Mouse (Mus musculus) mouse embryonic stem cell (cell line): Measurements from ENCODE around the gene Rcor3.

Source experiments
- in situ Hi-C, 2 experiments: fragments of 300-500 bp; cut with MboI; formaldehyde crosslinking; loops; 1 replicate in 1 of 2; 3 replicates in 1 of 2; pipeline ENCODE4 v1.14.3; 2019 to 2020; ENCODE audit warnings: low sequenced_read_pairs in 2 of 2, low pct_unique_long_range_greater_than_20kb in 1 of 2, mixed read lengths in 1 of 2; ENCODE audit not compliant: unreplicated experiment in 1 of 2

Rcor3 gene

GRCm38 (mm10) chr1:192078406-192078805, 59.5 kb downstream of the Rcor3 start:
- in situ Hi-C loops = no loop called here

- in situ Hi-C loops = no loop called here
Observed at GRCm38 (mm10) chr1:192076796-192077535, 60.9 kb downstream of the Rcor3 start.

DNA sequence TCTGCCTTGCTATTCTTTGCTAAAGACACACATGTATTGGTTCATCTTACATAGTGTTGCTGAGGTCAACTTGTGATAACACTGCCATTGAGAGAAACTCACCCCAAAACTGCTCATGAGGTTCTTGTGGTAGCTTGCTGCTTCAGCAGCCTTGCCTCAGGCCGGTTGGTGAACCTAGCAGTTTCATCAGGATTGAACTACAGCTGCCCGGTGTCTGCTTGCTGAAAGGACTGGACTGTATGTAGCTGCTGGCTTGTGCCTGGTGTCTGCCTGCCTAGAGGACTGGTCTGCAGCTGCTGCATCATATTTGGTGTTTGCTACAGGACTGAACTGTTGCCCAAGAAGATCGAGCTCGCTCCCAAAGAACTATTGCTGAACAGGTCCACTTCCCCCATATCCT, 61.8 kb downstream of the Rcor3 start:
- in situ Hi-C loops = no loop called here

- in situ Hi-C loops = no loop called here
Observed at GRCm38 (mm10) chr1:192074824-192075223, 63.0 kb downstream of the Rcor3 start.

- in situ Hi-C loops = no loop called here
Observed at GRCm38 (mm10) chr1:192072426-192072825, 65.4 kb downstream of the Rcor3 start.

DNA sequence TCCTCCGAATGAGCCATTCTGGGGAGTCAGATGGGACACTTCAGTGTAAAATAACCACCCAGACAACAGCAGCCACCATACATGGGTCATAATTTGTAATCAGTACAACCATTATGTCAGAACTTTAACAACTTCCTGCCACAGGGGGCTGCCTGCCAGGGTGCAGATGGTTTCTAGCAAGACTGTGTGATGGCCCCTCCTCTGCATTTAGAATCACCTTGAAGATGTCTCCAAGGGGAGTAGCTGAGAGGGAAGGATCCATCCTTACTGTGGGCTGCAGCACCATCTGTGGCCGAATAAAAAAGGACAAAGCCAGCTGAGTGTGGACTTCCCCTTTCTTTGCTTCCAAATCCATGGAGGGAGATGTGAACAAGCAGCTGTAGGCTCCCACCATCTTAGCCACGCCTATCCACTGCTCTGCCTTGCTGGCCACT, 67.2 kb downstream of the Rcor3 start:
- in situ Hi-C loops = no loop called here

DNA sequence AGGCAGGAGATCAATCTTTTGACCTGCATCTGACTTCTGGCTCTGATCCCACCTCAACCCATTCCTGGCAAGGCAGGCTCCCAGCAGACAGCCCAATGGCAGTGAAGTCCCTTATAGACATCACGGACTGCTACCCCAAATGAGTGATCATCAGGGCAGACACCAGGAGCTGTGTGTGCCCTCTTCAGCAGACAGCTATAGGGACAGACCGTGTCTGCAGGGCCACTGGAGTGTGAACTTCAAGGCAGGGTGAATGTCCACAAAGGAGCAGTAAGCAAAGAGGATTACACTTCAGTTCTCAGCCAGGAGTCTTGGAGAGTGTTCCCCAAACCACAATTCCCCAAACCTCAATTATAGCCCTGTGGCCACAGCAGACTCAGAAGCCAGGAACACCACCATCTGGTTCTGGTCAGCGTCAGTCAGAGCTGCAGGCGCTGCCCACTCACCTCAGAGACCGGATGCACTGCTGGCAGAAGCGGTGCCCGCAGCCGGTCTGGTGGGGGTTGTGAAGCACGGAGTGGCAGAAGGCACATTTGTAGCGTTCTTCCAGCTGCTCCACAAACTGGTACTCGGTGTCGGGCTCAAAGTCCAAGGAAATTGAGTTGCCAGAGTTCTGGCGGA, 67.8 kb downstream of the Rcor3 start:
- in situ Hi-C loops = no loop called here

GRCm38 (mm10) chr1:192068188-192068587, 69.7 kb downstream of the Rcor3 start:
- in situ Hi-C loops = no loop called here

GRCm38 (mm10) chr1:192066956-192067355, 70.9 kb downstream of the Rcor3 start:
- in situ Hi-C loops = no loop called here

DNA sequence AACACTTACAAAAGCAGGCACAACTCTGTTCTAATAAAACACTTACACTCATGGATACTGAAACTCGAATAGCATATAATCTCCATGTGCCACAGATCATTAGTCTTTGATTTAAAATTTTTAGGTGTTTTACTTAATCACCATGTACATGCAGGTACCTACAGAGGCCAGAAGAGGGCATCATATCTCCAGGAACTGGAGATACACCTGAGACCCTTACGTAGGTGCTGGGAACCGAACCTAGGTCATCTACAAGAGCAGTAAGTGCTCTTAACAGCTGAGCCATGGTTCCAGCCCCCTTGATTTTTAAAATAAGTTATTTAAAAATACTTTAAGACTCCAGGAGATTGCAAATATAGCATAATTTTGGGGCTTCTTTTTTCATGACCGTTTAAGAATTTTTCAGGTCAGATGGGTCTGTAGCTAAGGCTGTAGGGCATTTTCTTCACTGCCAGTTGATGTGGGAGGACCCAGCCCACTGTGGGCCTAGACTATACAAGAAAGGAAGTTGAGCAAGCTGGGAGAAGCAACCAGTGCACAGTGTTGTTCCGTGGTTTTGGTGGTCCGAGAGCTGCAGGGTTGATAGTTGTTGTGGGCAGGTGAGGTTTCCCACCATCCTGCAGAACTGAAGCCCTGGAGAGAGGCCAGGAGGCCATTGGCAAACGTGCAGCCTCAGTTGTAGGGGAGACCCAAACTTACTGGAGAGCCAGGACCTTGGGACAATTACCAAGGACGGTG, 74.5 kb downstream of the Rcor3 start:
- in situ Hi-C loops = no loop called here

DNA sequence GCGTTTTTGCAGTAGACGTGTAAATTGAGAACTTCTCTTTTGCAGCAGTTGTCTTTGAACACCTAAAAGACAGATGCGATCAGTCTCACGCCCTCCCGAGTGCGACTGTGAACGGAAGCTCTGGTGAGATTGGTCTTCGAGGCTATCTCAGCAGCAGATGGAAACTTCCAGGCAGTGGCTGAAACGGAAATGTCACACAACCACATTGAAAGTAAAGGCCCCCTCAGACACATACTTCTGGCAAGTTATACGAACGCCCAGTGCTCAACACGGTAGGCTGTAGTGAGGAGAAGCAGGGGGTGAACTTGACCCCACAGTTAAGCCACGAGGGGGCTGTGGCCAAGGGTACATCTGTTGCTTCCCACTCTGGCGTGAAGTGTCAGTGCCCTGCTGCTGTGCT, 75.2 kb downstream of the Rcor3 start:
- in situ Hi-C loops = no loop called here

GRCm38 (mm10) chr1:192061666-192062306, 76.1 kb downstream of the Rcor3 start:
- in situ Hi-C loops = no loop called here

- in situ Hi-C loops = no loop called here
Observed at GRCm38 (mm10) chr1:192058911-192059310, 79.0 kb downstream of the Rcor3 start.

DNA sequence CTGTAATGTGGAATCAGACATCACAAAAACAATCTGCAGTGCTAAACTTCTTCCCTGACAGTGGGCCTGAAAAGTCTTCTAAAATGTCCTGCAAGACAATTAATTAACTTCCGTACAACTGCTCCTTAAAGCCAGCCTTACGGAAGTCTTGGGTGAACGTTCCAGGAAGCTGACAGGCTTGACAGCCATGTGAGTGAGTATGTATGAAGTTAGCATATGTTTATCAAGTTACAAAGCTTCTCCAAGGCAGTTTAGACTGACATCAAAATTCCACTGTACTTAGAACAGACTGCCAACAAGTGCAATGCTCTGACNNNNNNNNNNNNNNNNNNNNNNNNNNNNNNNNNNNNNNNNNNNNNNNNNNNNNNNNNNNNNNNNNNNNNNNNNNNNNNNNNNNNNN, 84.1 kb downstream of the Rcor3 start:
- in situ Hi-C loops = no loop called here

DNA sequence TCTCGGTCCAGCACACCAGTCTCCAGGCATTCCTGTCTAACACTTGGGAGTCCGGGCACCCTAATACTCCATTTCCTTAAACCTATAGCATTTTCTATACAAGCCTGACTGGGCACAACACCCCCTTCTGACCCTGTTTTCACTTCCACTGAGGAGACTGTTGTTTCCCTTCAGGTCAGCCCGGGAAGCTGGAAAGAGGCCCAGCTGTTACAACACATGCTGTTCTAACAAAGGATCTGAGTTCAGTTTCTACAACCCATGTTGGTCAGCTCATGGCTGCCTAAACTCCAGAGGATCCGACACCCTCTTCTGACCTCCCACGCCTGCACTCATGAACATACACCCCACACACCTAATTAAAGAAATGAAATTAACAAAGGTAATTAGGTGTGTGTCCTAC, 84.9 kb downstream of the Rcor3 start:
- in situ Hi-C loops = no loop called here

DNA sequence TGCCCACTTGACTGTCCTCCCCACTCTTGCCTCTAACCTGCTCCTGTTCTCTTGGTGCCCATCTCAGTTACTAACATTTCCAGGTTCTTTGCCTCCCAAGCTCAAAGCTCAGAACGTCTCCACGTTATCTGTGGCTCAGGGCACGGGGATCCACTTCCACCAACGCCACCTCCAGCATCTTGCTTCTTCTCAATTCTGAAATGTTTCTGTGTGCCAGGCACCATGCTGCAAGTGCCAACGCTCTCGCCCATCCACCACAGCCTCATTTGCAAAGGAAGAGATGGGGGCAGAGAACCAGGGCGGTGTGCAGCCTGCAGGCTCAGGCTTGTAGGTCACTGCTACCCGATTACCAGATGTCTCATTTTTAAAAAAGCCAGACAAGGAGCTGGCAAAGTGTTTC, 85.4 kb downstream of the Rcor3 start:
- in situ Hi-C loops = no loop called here
